Mouse (Mus musculus): ENCODE measurements at regions not wholly inside any gene's neighbourhood (a gene's known extent, or its start where the extent isn't known, plus 50 kb on each side); places are given as distances from the start of the nearest gene placed in this dataset.

DNA sequence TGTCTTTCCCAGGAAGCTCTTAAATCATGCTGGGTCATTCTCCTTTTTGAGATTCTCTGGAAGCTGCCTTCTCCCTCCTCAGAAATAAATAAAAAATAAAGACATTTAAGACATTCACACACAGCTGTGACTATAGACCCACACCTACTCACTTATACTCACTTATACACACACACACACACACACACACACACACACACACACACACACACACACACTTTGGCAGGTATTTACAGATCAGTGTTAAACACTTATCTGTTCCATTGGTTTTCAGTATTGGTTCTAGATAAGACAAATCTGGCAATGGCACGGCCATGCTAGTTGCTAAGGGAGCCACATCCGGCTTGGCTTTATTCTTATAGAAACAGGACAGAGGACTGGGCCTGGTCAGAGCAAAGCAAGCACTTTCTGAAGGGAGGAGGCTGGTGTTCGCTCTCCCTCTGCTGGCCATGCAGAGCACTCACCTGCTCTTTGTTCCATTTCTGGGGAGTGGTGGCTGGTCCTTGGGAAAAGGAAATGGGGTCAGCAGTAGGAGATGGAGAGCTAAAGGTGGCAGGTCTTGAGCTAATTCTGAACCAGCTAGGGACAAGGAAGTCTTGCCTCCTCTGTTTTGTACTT, 123.8 kb upstream of the C1qtnf7 start:
- Histone ChIP-seq H3K27me3 (ENCODE audit: control insufficient read depth, insufficient read depth, low read length) (no peaks in the 10 kb centered on the region), H3K36me3 (ENCODE audit: control insufficient read depth, insufficient read depth, low read length) (no peaks in the 10 kb centered on the region), H3K4me3 (ENCODE audit: low read depth, low read length) (no peak overlapping the region), H3K4me2 (ENCODE audit: low read depth) (no peak overlapping the region), H3K4me1 (ENCODE audit: control insufficient read depth, insufficient read depth, low read length) (no peaks in the 10 kb centered on the region), H3K9me3 (ENCODE audit: control insufficient read depth, low read length) (no peaks in the 10 kb centered on the region), H3K27ac (ENCODE audit: low read depth, low read length) (no peak overlapping the region), H3K9ac (ENCODE audit: low read length) (no peak overlapping the region)
- WGBS = 26% methylated on average over 3 of the region's 3 CpGs
- DNase-seq (ENCODE audit: low spot score) (peak; percentile 43), ATAC-seq (ENCODE audit: insufficient read depth, low FRiP score, low TSS enrichment) (peak; percentile 83; the same call in 1 of the 2 replicates)

GRCm38 (mm10) chr5:43392908-43393545, 122.3 kb upstream of the C1qtnf7 start:
- Histone ChIP-seq H3K9ac (ENCODE audit: low read length) (no peak overlapping the region), H3K9me3 (ENCODE audit: control insufficient read depth, low read length) (no peaks in the 10 kb centered on the region), H3K36me3 (ENCODE audit: control insufficient read depth, insufficient read depth, low read length) (no peaks in the 10 kb centered on the region), H3K4me3 (ENCODE audit: low read depth, low read length) (no peak overlapping the region), H3K27me3 (ENCODE audit: control insufficient read depth, insufficient read depth, low read length) (no peaks in the 10 kb centered on the region), H3K27ac (ENCODE audit: low read depth, low read length) (no peak overlapping the region), H3K4me1 (ENCODE audit: control insufficient read depth, insufficient read depth, low read length) (no peaks in the 10 kb centered on the region), H3K4me2 (ENCODE audit: low read depth) (no peak overlapping the region)
- WGBS = 83% methylated on average over 8 of the region's 8 CpGs
- DNase-seq (ENCODE audit: low spot score) = no peak
- no peak for ATAC-seq (ENCODE audit: insufficient read depth, low FRiP score, low TSS enrichment)

DNA sequence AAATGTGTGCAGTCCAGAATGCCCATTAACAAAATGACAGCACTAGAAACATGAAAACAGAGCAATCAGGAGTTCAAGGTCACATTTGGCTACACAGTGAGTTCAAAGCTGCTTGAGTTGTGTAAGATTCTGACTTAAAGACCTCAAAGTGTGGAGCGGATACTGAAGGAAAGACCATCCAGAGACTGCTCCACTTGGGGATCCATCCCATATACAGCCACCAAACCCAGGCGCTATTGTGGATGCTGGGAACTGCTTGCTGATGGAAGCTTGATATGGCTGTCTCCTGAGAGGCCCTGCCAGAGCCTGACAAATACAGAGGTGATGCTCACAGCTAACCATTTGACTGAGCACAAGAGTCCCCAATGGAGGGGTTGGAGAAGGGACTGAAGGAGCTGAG, 98.1 kb upstream of the C1qtnf7 start:
- no peak overlapping the region for H3K27ac ChIP-seq (ENCODE audit: low read depth, low read length)
- 96% methylated on average over 2 of the region's 2 CpGs for WGBS
- no peaks in the 10 kb centered on the region for H3K4me1 ChIP-seq (ENCODE audit: control insufficient read depth, insufficient read depth, low read length)
- ATAC-seq (ENCODE audit: insufficient read depth, low FRiP score, low TSS enrichment) = no peak
- H3K27me3 ChIP-seq (ENCODE audit: control insufficient read depth, insufficient read depth, low read length) = no peaks in the 10 kb centered on the region
- DNase-seq (ENCODE audit: low spot score) = no peak
- H3K9me3 ChIP-seq (ENCODE audit: control insufficient read depth, low read length) = no peaks in the 10 kb centered on the region
- no peaks in the 10 kb centered on the region for H3K36me3 ChIP-seq (ENCODE audit: control insufficient read depth, insufficient read depth, low read length)
- H3K4me2 ChIP-seq (ENCODE audit: low read depth) = no peak overlapping the region
- no peak overlapping the region for H3K4me3 ChIP-seq (ENCODE audit: low read depth, low read length)
- no peak overlapping the region for H3K9ac ChIP-seq (ENCODE audit: low read length)

- ATAC-seq (ENCODE audit: insufficient read depth, low FRiP score, low TSS enrichment) = peak; percentile 74
- Histone ChIP-seq H3K4me2 (ENCODE audit: low read depth) (no peak overlapping the region), H3K36me3 (ENCODE audit: control insufficient read depth, insufficient read depth, low read length) (no peaks in the 10 kb centered on the region), H3K4me1 (ENCODE audit: control insufficient read depth, insufficient read depth, low read length) (no peaks in the 10 kb centered on the region), H3K27ac (ENCODE audit: low read depth, low read length) (no peak overlapping the region), H3K4me3 (ENCODE audit: low read depth, low read length) (no peak overlapping the region), H3K27me3 (ENCODE audit: control insufficient read depth, insufficient read depth, low read length) (no peaks in the 10 kb centered on the region), H3K9me3 (ENCODE audit: control insufficient read depth, low read length) (no peaks in the 10 kb centered on the region), H3K9ac (ENCODE audit: low read length) (no peak overlapping the region)
- WGBS = 76% methylated on average over 9 of the region's 9 CpGs
- peak; percentile 61 for DNase-seq (ENCODE audit: low spot score)
Measured at GRCm38 (mm10) chr5:43422815-43423687, 92.3 kb upstream of the C1qtnf7 start.

- H3K36me3 ChIP-seq (ENCODE audit: control insufficient read depth, insufficient read depth, low read length) = no peaks in the 10 kb centered on the region
- no peak overlapping the region for H3K4me3 ChIP-seq (ENCODE audit: low read depth, low read length)
- ATAC-seq (ENCODE audit: insufficient read depth, low FRiP score, low TSS enrichment) (no peak), DNase-seq (ENCODE audit: low spot score) (no peak)
- H3K9me3 ChIP-seq (ENCODE audit: control insufficient read depth, low read length) = no peaks in the 10 kb centered on the region
- H3K4me1 ChIP-seq (ENCODE audit: control insufficient read depth, insufficient read depth, low read length) = no peaks in the 10 kb centered on the region
- WGBS = 81% methylated on average over 9 of the region's 9 CpGs
- H3K27me3 ChIP-seq (ENCODE audit: control insufficient read depth, insufficient read depth, low read length) = no peaks in the 10 kb centered on the region
- no peak overlapping the region for H3K9ac ChIP-seq (ENCODE audit: low read length)
- H3K4me2 ChIP-seq (ENCODE audit: low read depth) = no peak overlapping the region
- no peak overlapping the region for H3K27ac ChIP-seq (ENCODE audit: low read depth, low read length)
Measured at GRCm38 (mm10) chr5:43424551-43425257, 90.6 kb upstream of the C1qtnf7 start.

DNA sequence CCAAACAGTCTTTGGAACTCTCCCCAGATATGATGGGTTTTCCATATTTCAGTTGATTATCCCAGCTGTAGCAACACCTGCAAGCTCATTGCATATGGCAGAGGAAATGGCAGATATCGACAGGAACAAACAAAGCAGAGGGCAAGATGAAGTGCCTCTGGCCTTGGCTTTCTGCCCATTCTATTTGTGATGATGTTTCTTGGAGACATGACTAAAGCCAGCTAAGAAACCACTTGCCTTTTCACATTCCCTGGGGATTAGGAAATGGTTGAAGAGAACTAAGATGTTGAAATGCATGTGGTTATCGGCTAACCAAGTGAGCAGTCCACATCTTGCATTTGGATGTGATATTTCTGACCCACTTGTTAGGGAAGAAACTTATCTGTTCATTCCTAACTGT, 82.0 kb upstream of the C1qtnf7 start:
- Histone ChIP-seq H3K4me3 (ENCODE audit: low read depth, low read length) (no peak overlapping the region), H3K27me3 (ENCODE audit: control insufficient read depth, insufficient read depth, low read length) (no peaks in the 10 kb centered on the region), H3K9ac (ENCODE audit: low read length) (no peak overlapping the region), H3K36me3 (ENCODE audit: control insufficient read depth, insufficient read depth, low read length) (no peaks in the 10 kb centered on the region), H3K9me3 (ENCODE audit: control insufficient read depth, low read length) (no peaks in the 10 kb centered on the region), H3K27ac (ENCODE audit: low read depth, low read length) (no peak overlapping the region), H3K4me2 (ENCODE audit: low read depth) (no peak overlapping the region), H3K4me1 (ENCODE audit: control insufficient read depth, insufficient read depth, low read length) (no peaks in the 10 kb centered on the region)
- WGBS = 89% methylated on average over 2 of the region's 2 CpGs
- DNase-seq (ENCODE audit: low spot score) (no peak), ATAC-seq (ENCODE audit: insufficient read depth, low FRiP score, low TSS enrichment) (no peak)

DNA sequence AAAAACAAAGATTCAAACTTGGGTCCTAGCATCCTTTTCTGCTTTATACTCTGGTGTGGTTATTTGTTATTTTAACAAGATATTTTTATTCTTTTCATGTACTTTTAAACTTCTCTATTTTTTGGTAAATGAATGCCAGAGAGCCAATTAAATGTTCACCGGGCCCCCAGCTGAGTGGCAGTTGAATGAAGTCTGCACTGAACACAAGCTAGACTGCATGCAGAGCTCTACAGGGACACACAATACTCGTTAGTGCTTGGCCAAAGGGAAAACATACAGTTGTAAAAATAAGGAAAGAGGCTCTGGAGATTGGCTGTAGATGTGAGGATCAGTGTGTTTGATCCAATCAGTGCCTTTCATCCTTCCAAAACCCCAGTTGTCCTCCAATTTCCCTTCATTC, 76.1 kb upstream of the C1qtnf7 start:
- Histone ChIP-seq H3K9ac (ENCODE audit: low read length) (no peak overlapping the region), H3K27ac (ENCODE audit: low read depth, low read length) (no peak overlapping the region), H3K27me3 (ENCODE audit: control insufficient read depth, insufficient read depth, low read length) (no peaks in the 10 kb centered on the region), H3K4me3 (ENCODE audit: low read depth, low read length) (no peak overlapping the region), H3K36me3 (ENCODE audit: control insufficient read depth, insufficient read depth, low read length) (no peaks in the 10 kb centered on the region), H3K4me1 (ENCODE audit: control insufficient read depth, insufficient read depth, low read length) (no peaks in the 10 kb centered on the region), H3K9me3 (ENCODE audit: control insufficient read depth, low read length) (no peaks in the 10 kb centered on the region), H3K4me2 (ENCODE audit: low read depth) (no peak overlapping the region)
- DNase-seq (ENCODE audit: low spot score) = no peak
- 45% methylated on average over 2 of the region's 2 CpGs for WGBS
- no peak for ATAC-seq (ENCODE audit: insufficient read depth, low FRiP score, low TSS enrichment)

DNA sequence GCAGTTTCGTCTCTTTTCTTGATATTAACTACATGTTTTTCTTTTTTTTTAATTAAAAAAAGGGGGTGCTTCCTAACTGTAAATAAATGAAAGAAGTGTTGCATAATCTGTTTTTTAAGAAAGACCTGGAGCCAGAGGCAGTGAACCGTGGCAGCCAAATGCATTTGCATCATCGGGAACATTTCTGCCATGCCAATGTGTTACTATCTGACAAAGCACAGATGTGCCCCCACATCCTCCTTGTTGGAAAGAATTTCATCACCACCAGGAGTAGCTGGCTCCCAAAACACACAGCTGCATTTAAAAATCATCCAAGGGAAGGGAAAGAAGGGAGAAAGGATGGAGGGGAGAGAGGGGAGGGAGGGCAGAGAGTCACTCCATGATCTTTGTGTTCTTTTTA, 74.0 kb upstream of the C1qtnf7 start:
- Histone ChIP-seq H3K27ac (ENCODE audit: low read depth, low read length) (no peak overlapping the region), H3K36me3 (ENCODE audit: control insufficient read depth, insufficient read depth, low read length) (no peaks in the 10 kb centered on the region), H3K27me3 (ENCODE audit: control insufficient read depth, insufficient read depth, low read length) (no peaks in the 10 kb centered on the region), H3K4me1 (ENCODE audit: control insufficient read depth, insufficient read depth, low read length) (no peaks in the 10 kb centered on the region), H3K4me2 (ENCODE audit: low read depth) (no peak overlapping the region), H3K4me3 (ENCODE audit: low read depth, low read length) (no peak overlapping the region), H3K9ac (ENCODE audit: low read length) (no peak overlapping the region), H3K9me3 (ENCODE audit: control insufficient read depth, low read length) (no peaks in the 10 kb centered on the region)
- ATAC-seq (ENCODE audit: insufficient read depth, low FRiP score, low TSS enrichment) (no peak), DNase-seq (ENCODE audit: low spot score) (no peak)
- WGBS = 79% methylated on average over 3 of the region's 3 CpGs

Measured in neural tube, embryonic 11.5 days (tissue).